Mouse (Mus musculus) stomach, embryonic 14.5 days (tissue): ENCODE measurements around the gene Slc35f5. TPM values are rescaled to one million over a fixed set of nuclear protein-coding genes. Genes with fewer than 3 reads are reported as not detected.
"Not testable (repeated sequence)": the region's sequence is repeated elsewhere in the genome, so short reads cannot be mapped to it uniquely, and the experiment has no call there.

ENCODE experiments used
- ATAC-seq: fragments of 200-750 bp; cut with Nextera tagmentation; 2 replicates; pipeline ENCODE4 v1.8.0; 2017; ENCODE audit warnings: low read depth, moderate TSS enrichment; ENCODE audit not compliant: insufficient number of reproducible peaks, insufficient read depth, low FRiP score
- H3K27ac ChIP-seq: fragments of 300-500 bp; sonication (generic); 2 replicates; pipeline ENCODE4 v1.5.1; 2014; ENCODE audit warnings: mild to moderate bottlenecking, low read length, moderate library complexity, mixed read lengths
- H3K27me3 ChIP-seq: fragments of 300-500 bp; sonication (generic); 2 replicates; pipeline ENCODE4 v1.6.1; 2014; ENCODE audit warnings: low read length, control low read depth, mixed read lengths; ENCODE audit not compliant: control insufficient read depth, insufficient read depth
- H3K36me3 ChIP-seq: fragments of 300-500 bp; sonication (generic); 2 replicates; pipeline ENCODE4 v1.6.1; 2014; ENCODE audit warnings: mild to moderate bottlenecking, control low read depth, low read length, moderate library complexity, mixed read lengths; ENCODE audit not compliant: control insufficient read depth, insufficient read depth
- H3K4me1 ChIP-seq: fragments of 300-500 bp; sonication (generic); 2 replicates; pipeline ENCODE4 v1.6.1; 2014; ENCODE audit warnings: low read length, control low read depth, mixed read lengths; ENCODE audit not compliant: control insufficient read depth, insufficient read depth
- H3K4me2 ChIP-seq: fragments of 300-500 bp; sonication (generic); replicated peaks from 2 replicates; pipeline ENCODE4 v1.6.1; 2014; ENCODE audit warnings: low read depth, low read length, control low read depth
- H3K4me3 ChIP-seq: fragments of 300-500 bp; sonication (generic); 2 replicates; pipeline ENCODE4 v1.5.1; 2014; ENCODE audit warnings: low read depth, low read length, control low read depth
- H3K9ac ChIP-seq: fragments of 300-500 bp; sonication (generic); replicated peaks from 2 replicates; pipeline ENCODE4 v1.6.1; 2014; ENCODE audit warnings: low read depth, mild to moderate bottlenecking, control low read depth, low read length, moderate library complexity, mixed read lengths
- H3K9me3 ChIP-seq: fragments of 300-500 bp; sonication (generic); 2 replicates; pipeline ENCODE4 v1.6.1; 2016; ENCODE audit warnings: low read depth, low read length, control low read depth; ENCODE audit not compliant: control insufficient read depth
- WGBS: fragments of 180-500 bp; shearing (Covaris S2); extraction: QIAGEN DNeasy Blood & Tissue Kit; methylation state at CpG from one replicate; pipeline ENCODE4 v1.1.7; 2014; 5-methylcytosine and 5-hydroxymethylcytosine counted together
- polyA plus RNA-seq: library from polyadenylated mRNA; unstranded; fragments of >200 nt; fragmentation: Nextera tagmentation; extraction: Ambion mirVana; gene quantifications from 2 replicates; pipeline ENCODE4 v1.2.1, GENCODE M21; 2014

The Slc35f5 gene
- polyA plus RNA-seq, 1 experiment from 2014 or later: 61.8 TPM

- not testable (repeated sequence) for H3K9ac ChIP-seq, H3K27ac ChIP-seq, ATAC-seq, H3K4me2 ChIP-seq, H3K9me3 ChIP-seq, H3K4me3 ChIP-seq, H3K36me3 ChIP-seq, H3K27me3 ChIP-seq, H3K4me1 ChIP-seq
- WGBS: 66% methylated on average over 10 of the region's 10 CpGs
Measured at GRCm38 (mm10) chr1:125533180-125533912, 27.0 kb upstream of the Slc35f5 start.

DNA sequence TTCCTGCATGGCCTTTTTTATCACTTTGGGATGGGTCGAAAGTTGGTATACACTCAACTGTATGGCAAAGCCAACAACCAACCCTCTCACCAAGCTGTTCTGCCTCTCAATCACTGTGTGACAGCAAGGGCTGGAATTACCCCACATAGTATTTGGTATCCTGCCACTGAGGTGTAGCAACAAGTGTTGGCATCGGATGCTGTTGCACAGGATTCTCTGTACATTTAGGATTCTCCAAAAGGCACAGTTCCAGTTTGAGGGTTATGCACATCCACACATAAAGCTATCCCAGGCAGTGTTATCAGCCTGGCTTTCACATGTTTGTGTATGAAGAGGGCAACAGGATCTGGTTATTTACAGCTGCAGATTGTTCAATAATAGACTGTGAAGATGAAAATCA lies 23.3 kb upstream of the Slc35f5 start:
- Histone ChIP-seq H3K4me1 (0 out of 2 replicates have a peak, but pooled peaks cover 2% of the 10 kb centered on the region), H3K36me3 (no peaks in the 10 kb centered on the region), H3K27ac (no peak overlapping the region), H3K9me3 (no peaks in the 10 kb centered on the region), H3K27me3 (no peaks in the 10 kb centered on the region), H3K9ac (no peak overlapping the region), H3K4me2 (no peak overlapping the region), H3K4me3 (no peak overlapping the region)
- WGBS: 85% methylated on average over 2 of the region's 2 CpGs
- no peak for ATAC-seq

- no peak for ATAC-seq
Measured at GRCm38 (mm10) chr1:125537776-125538175, 22.6 kb upstream of the Slc35f5 start.

DNA sequence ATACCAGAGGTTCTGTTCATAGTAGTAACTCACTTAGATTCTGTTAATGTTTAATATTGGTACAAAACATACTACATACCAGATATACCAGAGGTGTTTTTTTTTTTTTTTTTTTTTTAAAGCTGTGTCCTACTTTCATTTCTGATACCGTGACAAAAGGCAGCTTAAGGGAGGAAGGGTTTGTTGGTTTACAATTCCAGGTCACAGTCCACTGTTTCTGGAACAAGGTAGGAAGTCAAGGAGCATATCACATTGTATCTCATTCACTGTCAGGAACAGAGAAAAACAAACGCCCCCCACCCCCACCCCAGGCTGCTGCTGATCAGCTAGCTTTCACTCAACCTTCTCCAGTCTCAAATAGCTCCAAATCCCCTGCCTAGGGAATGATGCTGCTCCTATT lies 21.1 kb upstream of the Slc35f5 start:
- Histone ChIP-seq H3K4me3 (no peak overlapping the region), H3K4me1 (0 out of 2 replicates have a peak, but pooled peaks cover 4% of the 10 kb centered on the region), H3K4me2 (no peak overlapping the region), H3K36me3 (no peaks in the 10 kb centered on the region), H3K9ac (no peak overlapping the region), H3K9me3 (no peaks in the 10 kb centered on the region), H3K27me3 (no peaks in the 10 kb centered on the region), H3K27ac (no peak overlapping the region)
- no peak for ATAC-seq
- 63% methylated on average over 2 of the region's 2 CpGs for WGBS

More at GRCm38 (mm10) chr1:125537776-125538175, 22.6 kb upstream of the Slc35f5 start:
- no peaks in the 10 kb centered on the region for H3K9me3 ChIP-seq
- H3K36me3 ChIP-seq: no peaks in the 10 kb centered on the region
- no peak overlapping the region for H3K4me2 ChIP-seq
- H3K4me3 ChIP-seq: no peak overlapping the region
- no peak overlapping the region for H3K9ac ChIP-seq
- no peak overlapping the region for H3K27ac ChIP-seq
- no peaks in the 10 kb centered on the region for H3K27me3 ChIP-seq
- H3K4me1 ChIP-seq: 0 out of 2 replicates have a peak, but pooled peaks cover 4% of the 10 kb centered on the region
- WGBS: 87% methylated on average over 8 of the region's 8 CpGs

GRCm38 (mm10) chr1:125542008-125542999 lies 18.1 kb upstream of the Slc35f5 start:
- ATAC-seq: no peak; the same call in 1 of the 2 replicates

GRCm38 (mm10) chr1:125549872-125550271 lies 10.5 kb upstream of the Slc35f5 start:
- 39% methylated on average over 1 of the region's 1 CpGs for WGBS
- Histone ChIP-seq H3K4me3 (no peak overlapping the region), H3K9ac (no peak overlapping the region), H3K9me3 (no peaks in the 10 kb centered on the region), H3K27ac (peak overlapping the region; percentile 73), H3K4me2 (0 out of 2 replicates have a peak overlapping the region, but pooled peaks have one; percentile 6), H3K4me1 (no peaks in the 10 kb centered on the region), H3K27me3 (no peaks in the 10 kb centered on the region), H3K36me3 (no peaks in the 10 kb centered on the region)
- ATAC-seq: peak; percentile 70; the same call in 1 of the 2 replicates

More at GRCm38 (mm10) chr1:125542008-125542999, 18.1 kb upstream of the Slc35f5 start:
- H3K4me1 ChIP-seq: 0 out of 2 replicates have a peak, but pooled peaks cover 4% of the 10 kb centered on the region
- H3K36me3 ChIP-seq: no peaks in the 10 kb centered on the region
- no peaks in the 10 kb centered on the region for H3K27me3 ChIP-seq
- H3K27ac ChIP-seq: peak overlapping the region; percentile 59; the same call in 1 of the 2 replicates
- no peak overlapping the region for H3K9ac ChIP-seq
- WGBS: 64% methylated on average over 7 of the region's 7 CpGs
- H3K4me3 ChIP-seq: no peak overlapping the region
- H3K9me3 ChIP-seq: no peaks in the 10 kb centered on the region
- no peak overlapping the region for H3K4me2 ChIP-seq

GRCm38 (mm10) chr1:125550359-125550758 lies 10.0 kb upstream of the Slc35f5 start:
- Histone ChIP-seq H3K4me3 (no peak overlapping the region), H3K36me3 (no peaks in the 10 kb centered on the region), H3K27ac (peak overlapping the region; percentile 73), H3K4me1 (no peaks in the 10 kb centered on the region), H3K9ac (no peak overlapping the region), H3K27me3 (no peaks in the 10 kb centered on the region), H3K9me3 (no peaks in the 10 kb centered on the region), H3K4me2 (0 out of 2 replicates have a peak overlapping the region, but pooled peaks have one; percentile 6)
- WGBS: 24% methylated on average over 1 of the region's 1 CpGs
- peak; percentile 88 for ATAC-seq

- H3K4me3 ChIP-seq: no peak overlapping the region
- no peaks in the 10 kb centered on the region for H3K36me3 ChIP-seq
- H3K9ac ChIP-seq: no peak overlapping the region
- peak; percentile 82 for ATAC-seq
- H3K27ac ChIP-seq: no peak overlapping the region
- H3K4me1 ChIP-seq: no peaks in the 10 kb centered on the region
- no peak overlapping the region for H3K4me2 ChIP-seq
- WGBS: 70% methylated on average over 2 of the region's 2 CpGs
- H3K9me3 ChIP-seq: no peaks in the 10 kb centered on the region
- no peaks in the 10 kb centered on the region for H3K27me3 ChIP-seq
Measured at GRCm38 (mm10) chr1:125551564-125551963, 8.8 kb upstream of the Slc35f5 start.
